Mouse (Mus musculus): ENCODE data around the gene Chac2. TPM values are rescaled to one million over a fixed set of nuclear protein-coding genes. Genes with fewer than 3 reads are reported as not detected.

Gene Chac2
- polyA plus RNA-seq, 1 experiment from 2014 or later = 17.2 TPM

GRCm38 (mm10) chr11:30996670-30997069 lies 10.5 kb upstream of the Chac2 start:
- H3K9me3 ChIP-seq (replicated peaks; ENCODE audit: control insufficient read depth, low read length) = no peaks in the 10 kb centered on the region
- ATAC-seq (replicated peaks; ENCODE audit: insufficient number of reproducible peaks, low FRiP score, low TSS enrichment) = peak; percentile 82
- no peaks in the 10 kb centered on the region for H3K36me3 ChIP-seq (ENCODE audit: control insufficient read depth, insufficient read depth, low read length)
- no peak overlapping the region for H3K9ac ChIP-seq (ENCODE audit: low read depth, low read length)
- H3K4me3 ChIP-seq (ENCODE audit: low read depth, low read length) = no peak overlapping the region
- no peak overlapping the region for H3K27ac ChIP-seq (ENCODE audit: low read depth, low read length)
- no peaks in the 10 kb centered on the region for H3K4me1 ChIP-seq (ENCODE audit: control insufficient read depth, insufficient read depth, low read length)
- H3K27me3 ChIP-seq (ENCODE audit: control insufficient read depth, insufficient read depth, low read length) = no peaks in the 10 kb centered on the region
- H3K4me2 ChIP-seq = no peak overlapping the region
- WGBS (ENCODE audit: insufficient replicate concordance) = 85% methylated on average over 3 of the region's 3 CpGs

- Histone ChIP-seq H3K9ac (ENCODE audit: low read depth, low read length) (peak overlapping the region; percentile 85), H3K27me3 (ENCODE audit: control insufficient read depth, insufficient read depth, low read length) (no peaks in the 10 kb centered on the region), H3K27ac (ENCODE audit: low read depth, low read length) (peak overlapping the region; percentile 18; the same call in 1 of the 2 replicates), H3K9me3 (replicated peaks; ENCODE audit: control insufficient read depth, low read length) (no peaks in the 10 kb centered on the region), H3K4me3 (ENCODE audit: low read depth, low read length) (peak overlapping the region; percentile 79), H3K4me1 (ENCODE audit: control insufficient read depth, insufficient read depth, low read length) (peaks cover 5% of the 10 kb centered on the region; the same call in 1 of the 2 replicates), H3K36me3 (ENCODE audit: control insufficient read depth, insufficient read depth, low read length) (no peaks in the 10 kb centered on the region), H3K4me2 (peak overlapping the region; percentile 82)
- 5% methylated on average over 2 of the region's 2 CpGs for WGBS (ENCODE audit: insufficient replicate concordance)
- ATAC-seq (replicated peaks; ENCODE audit: insufficient number of reproducible peaks, low FRiP score, low TSS enrichment) = peak; percentile 75
Measured at GRCm38 (mm10) chr11:30986625-30987017, 471 bp upstream of the Chac2 start.

- Histone ChIP-seq H3K27ac (ENCODE audit: low read depth, low read length) (no peak overlapping the region), H3K4me1 (ENCODE audit: control insufficient read depth, insufficient read depth, low read length) (peaks cover 5% of the 10 kb centered on the region; the same call in 1 of the 2 replicates), H3K9me3 (replicated peaks; ENCODE audit: control insufficient read depth, low read length) (no peaks in the 10 kb centered on the region), H3K4me2 (peak overlapping the region; percentile 32; the same call in 1 of the 2 replicates), H3K36me3 (ENCODE audit: control insufficient read depth, insufficient read depth, low read length) (no peaks in the 10 kb centered on the region), H3K9ac (ENCODE audit: low read depth, low read length) (no peak overlapping the region), H3K27me3 (ENCODE audit: control insufficient read depth, insufficient read depth, low read length) (no peaks in the 10 kb centered on the region), H3K4me3 (ENCODE audit: low read depth, low read length) (peak overlapping the region; percentile 79; the same call in 1 of the 2 replicates)
- ATAC-seq (replicated peaks; ENCODE audit: insufficient number of reproducible peaks, low FRiP score, low TSS enrichment) = no peak
- 58% methylated on average over 2 of the region's 2 CpGs for WGBS (ENCODE audit: insufficient replicate concordance)
Measured at GRCm38 (mm10) chr11:30985237-30985636, 913 bp downstream of the Chac2 start.

GRCm38 (mm10) chr11:30954279-30954725 lies 31.8 kb downstream of the Chac2 start, which contains the start of gene Erlec1:
Gene Erlec1, minus strand, starts transcription at chr11:30954335.
- Histone ChIP-seq H3K36me3 (ENCODE audit: control insufficient read depth, insufficient read depth, low read length) (peaks cover 5% of the 10 kb centered on the region), H3K27ac (ENCODE audit: low read depth, low read length) (peak within 1 kb of the TSS; percentile 78), H3K9ac (ENCODE audit: low read depth, low read length) (peak within 1 kb of the TSS; percentile 94), H3K9me3 (replicated peaks; ENCODE audit: control insufficient read depth, low read length) (no peaks in the 10 kb centered on the region), H3K27me3 (ENCODE audit: control insufficient read depth, insufficient read depth, low read length) (no peaks in the 10 kb centered on the region), H3K4me1 (ENCODE audit: control insufficient read depth, insufficient read depth, low read length) (peaks cover 8% of the 10 kb centered on the region; the same call in 1 of the 2 replicates), H3K4me2 (peak within 1 kb of the TSS; percentile 73), H3K4me3 (ENCODE audit: low read depth, low read length) (peak within 1 kb of the TSS; percentile 87)
- ATAC-seq (replicated peaks; ENCODE audit: insufficient number of reproducible peaks, low FRiP score, low TSS enrichment) = peak; percentile 94
- under 1% methylated on average over 40 of the region's 40 CpGs for WGBS (ENCODE audit: insufficient replicate concordance)

- H3K36me3 ChIP-seq (ENCODE audit: control insufficient read depth, insufficient read depth, low read length) = peaks cover 6% of the 10 kb centered on the region
- peaks cover 8% of the 10 kb centered on the region; the same call in 1 of the 2 replicates for H3K4me1 ChIP-seq (ENCODE audit: control insufficient read depth, insufficient read depth, low read length)
- H3K4me3 ChIP-seq (ENCODE audit: low read depth, low read length) = peak overlapping the region; percentile 87
- H3K9me3 ChIP-seq (replicated peaks; ENCODE audit: control insufficient read depth, low read length) = no peaks in the 10 kb centered on the region
- peak overlapping the region; percentile 78 for H3K27ac ChIP-seq (ENCODE audit: low read depth, low read length)
- H3K4me2 ChIP-seq = peak overlapping the region; percentile 67
- peak overlapping the region; percentile 94 for H3K9ac ChIP-seq (ENCODE audit: low read depth, low read length)
- ATAC-seq (replicated peaks; ENCODE audit: insufficient number of reproducible peaks, low FRiP score, low TSS enrichment) = peak; percentile 80
- H3K27me3 ChIP-seq (ENCODE audit: control insufficient read depth, insufficient read depth, low read length) = no peaks in the 10 kb centered on the region
- WGBS (ENCODE audit: insufficient replicate concordance) = 1% methylated on average over 32 of the region's 32 CpGs
Measured at GRCm38 (mm10) chr11:30953469-30954154, 32.5 kb downstream of the Chac2 start.

GRCm38 (mm10) chr11:30952829-30953228 lies 33.3 kb downstream of the Chac2 start:
- Histone ChIP-seq H3K4me3 (ENCODE audit: low read depth, low read length) (peak overlapping the region; percentile 87), H3K9me3 (replicated peaks; ENCODE audit: control insufficient read depth, low read length) (no peaks in the 10 kb centered on the region), H3K9ac (ENCODE audit: low read depth, low read length) (peak overlapping the region; percentile 94), H3K36me3 (ENCODE audit: control insufficient read depth, insufficient read depth, low read length) (peaks cover 11% of the 10 kb centered on the region), H3K4me1 (ENCODE audit: control insufficient read depth, insufficient read depth, low read length) (peaks cover 8% of the 10 kb centered on the region; the same call in 1 of the 2 replicates), H3K4me2 (peak overlapping the region; percentile 67), H3K27me3 (ENCODE audit: control insufficient read depth, insufficient read depth, low read length) (no peaks in the 10 kb centered on the region), H3K27ac (ENCODE audit: low read depth, low read length) (no peak overlapping the region)
- ATAC-seq (replicated peaks; ENCODE audit: insufficient number of reproducible peaks, low FRiP score, low TSS enrichment) = no peak
- 66% methylated on average over 5 of the region's 5 CpGs for WGBS (ENCODE audit: insufficient replicate concordance)

- peaks cover 32% of the 10 kb centered on the region for H3K36me3 ChIP-seq (ENCODE audit: control insufficient read depth, insufficient read depth, low read length)
- 93% methylated on average over 2 of the region's 2 CpGs for WGBS (ENCODE audit: insufficient replicate concordance)
- no peaks in the 10 kb centered on the region for H3K27me3 ChIP-seq (ENCODE audit: control insufficient read depth, insufficient read depth, low read length)
- no peaks in the 10 kb centered on the region for H3K4me1 ChIP-seq (ENCODE audit: control insufficient read depth, insufficient read depth, low read length)
- no peak overlapping the region for H3K27ac ChIP-seq (ENCODE audit: low read depth, low read length)
- no peak overlapping the region for H3K9ac ChIP-seq (ENCODE audit: low read depth, low read length)
- no peak for ATAC-seq (replicated peaks; ENCODE audit: insufficient number of reproducible peaks, low FRiP score, low TSS enrichment)
- H3K4me3 ChIP-seq (ENCODE audit: low read depth, low read length) = no peak overlapping the region
- H3K9me3 ChIP-seq (replicated peaks; ENCODE audit: control insufficient read depth, low read length) = no peaks in the 10 kb centered on the region
- H3K4me2 ChIP-seq = no peak overlapping the region
Measured at GRCm38 (mm10) chr11:30943522-30943921, 42.6 kb downstream of the Chac2 start.

GRCm38 (mm10) chr11:30928498-30928897 lies 57.7 kb downstream of the Chac2 start:
- whole genome bisulfite sequencing (ENCODE audit: insufficient replicate concordance) = 100% methylated on average over 1 of the region's 1 CpGs
- no peak for ATAC-seq (replicated peaks; ENCODE audit: insufficient number of reproducible peaks, low FRiP score, low TSS enrichment)
- H3K27me3 ChIP-seq (ENCODE audit: control insufficient read depth, insufficient read depth, low read length) = no peaks in the 10 kb centered on the region
- no peak overlapping the region for H3K4me2 ChIP-seq
- H3K27ac ChIP-seq (ENCODE audit: low read depth, low read length) = no peak overlapping the region
- no peaks in the 10 kb centered on the region for H3K4me1 ChIP-seq (ENCODE audit: control insufficient read depth, insufficient read depth, low read length)
- no peak overlapping the region for H3K4me3 ChIP-seq (ENCODE audit: low read depth, low read length)
- no peaks in the 10 kb centered on the region for H3K9me3 ChIP-seq (replicated peaks; ENCODE audit: control insufficient read depth, low read length)
- no peak overlapping the region for H3K9ac ChIP-seq (ENCODE audit: low read depth, low read length)
- H3K36me3 ChIP-seq (ENCODE audit: control insufficient read depth, insufficient read depth, low read length) = peaks cover 15% of the 10 kb centered on the region

GRCm38 (mm10) chr11:30928079-30928478 lies 58.1 kb downstream of the Chac2 start:
- no peak for ATAC-seq (replicated peaks; ENCODE audit: insufficient number of reproducible peaks, low FRiP score, low TSS enrichment)
- no peak overlapping the region for H3K4me2 ChIP-seq
- H3K27me3 ChIP-seq (ENCODE audit: control insufficient read depth, insufficient read depth, low read length) = no peaks in the 10 kb centered on the region
- H3K36me3 ChIP-seq (ENCODE audit: control insufficient read depth, insufficient read depth, low read length) = peaks cover 15% of the 10 kb centered on the region
- no peak overlapping the region for H3K4me3 ChIP-seq (ENCODE audit: low read depth, low read length)
- no peak overlapping the region for H3K9ac ChIP-seq (ENCODE audit: low read depth, low read length)
- no peaks in the 10 kb centered on the region for H3K4me1 ChIP-seq (ENCODE audit: control insufficient read depth, insufficient read depth, low read length)
- no peak overlapping the region for H3K27ac ChIP-seq (ENCODE audit: low read depth, low read length)
- no peaks in the 10 kb centered on the region for H3K9me3 ChIP-seq (replicated peaks; ENCODE audit: control insufficient read depth, low read length)
